Mouse (Mus musculus): ENCODE measurements around the gene Oas1a. TPM values are rescaled to one million over a fixed set of nuclear protein-coding genes. Genes with fewer than 3 reads are reported as not detected.

Gene Oas1a
- total and polyA plus RNA-seq, 3 experiments, result 1.1 to 2.6 (median 1.7) TPM

DNA sequence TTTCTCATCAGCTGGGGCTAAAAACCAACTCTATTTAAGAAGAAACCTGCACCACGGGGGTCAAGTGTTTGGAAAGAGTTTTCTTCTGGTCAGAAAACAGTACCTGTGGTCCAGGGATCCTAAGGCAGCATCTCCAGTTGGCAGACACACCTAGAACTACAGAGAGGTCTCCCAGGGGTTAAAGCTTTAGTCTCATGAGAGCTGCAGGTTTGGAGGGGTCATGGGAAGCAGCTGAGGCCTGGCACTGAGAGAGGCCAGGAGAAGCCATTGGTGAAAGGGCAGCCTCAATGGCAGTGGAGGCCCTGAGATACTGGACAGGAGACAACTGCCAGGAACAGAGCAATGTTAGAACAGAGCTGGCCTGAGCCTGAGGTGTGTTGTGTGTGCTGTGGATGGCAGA is 6.7 kb downstream of the Oas1a start:
- Histone ChIP-seq H3K4me3 (replicated peaks in 1 of 3; ENCODE audit: low read depth in 2 of 3, low read length in 2 of 3, poor library complexity in 1 of 3) (no peak overlapping the region), H3K4me2 (ENCODE audit: insufficient read depth, low read depth, poor library complexity, severe bottlenecking) (no peak overlapping the region), H3K79me2 (replicated peaks; ENCODE audit: control insufficient read depth, extremely low read depth, insufficient read depth, poor library complexity, severe bottlenecking) (no peaks in the 10 kb centered on the region), H3K9me3 (replicated peaks; ENCODE audit: low read length) (no peaks in the 10 kb centered on the region), H3K27ac (ENCODE audit: insufficient read depth, low read depth) (no peak overlapping the region), H3K4me1 (ENCODE audit: control insufficient read depth in 1 of 2, insufficient read depth in 2 of 2) (no peaks in the 10 kb centered on the region), H3K36me3 (replicated peaks in 1 of 2; ENCODE audit: control insufficient read depth in 1 of 2, insufficient read depth in 1 of 2, low read length in 1 of 2) (no peaks in the 10 kb centered on the region), H3K9ac (ENCODE audit: insufficient read depth, low read depth) (no peak overlapping the region), H3K27me3 (replicated peaks) (peaks cover 11% of the 10 kb centered on the region)
- TF ChIP-seq USF2 (conservative IDR thresholded peaks at IDR 0.05; ENCODE audit: low read depth, low read length) (no peak), EP300 (IDR thresholded peaks at IDR 0.05; ENCODE audit: low read length) (no peak), CHD2 (IDR thresholded peaks at IDR 0.05; ENCODE audit: low read length) (no peak), MAFK (IDR thresholded peaks at IDR 0.05; ENCODE audit: insufficient replicate concordance, low read length) (no peak), BHLHE40 (IDR thresholded peaks at IDR 0.05; ENCODE audit: low read depth, low read length) (no peak), HCFC1 (IDR thresholded peaks at IDR 0.05; ENCODE audit: low read depth, low read length) (no peak)
- in situ Hi-C loops (cut with MboI; ENCODE audit: low pct_ligation_motif_present, low pct_unique_long_range_greater_than_20kb, low sequenced_read_pairs) (no loop called here), dilution Hi-C loops (cut with MboI; ENCODE audit: extremely low pct_ligation_motif_present, extremely low pct_unique_long_range_greater_than_20kb, low sequenced_read_pairs) (no loop called here)
- DNase-seq (ENCODE audit: extremely low read depth), result no peak

DNA sequence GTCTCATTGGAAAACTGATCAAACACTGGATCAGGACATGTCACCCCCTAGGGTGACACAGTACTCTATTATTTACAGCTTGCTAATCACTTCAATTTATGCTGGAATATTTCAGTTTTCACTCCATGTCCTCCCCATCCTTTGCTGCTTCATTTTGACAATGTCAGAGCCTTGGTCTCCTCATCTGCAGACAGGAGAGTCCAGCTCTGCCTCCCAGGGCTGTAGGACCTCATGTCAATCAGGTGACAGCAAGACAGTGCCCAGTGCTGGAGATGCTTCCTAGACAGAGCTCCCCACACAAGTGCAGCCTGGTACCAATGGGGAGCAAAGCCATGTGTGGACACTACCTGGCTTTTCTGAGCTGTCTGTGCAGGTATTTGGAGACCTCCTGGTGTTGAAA is 8.6 kb downstream of the Oas1a start:
- TF ChIP-seq MEF2A (IDR thresholded peaks at IDR 0.05; ENCODE audit: borderline replicate concordance, low read depth, low read length), result no peak
- no peak for TF ChIP-seq EP300 (IDR thresholded peaks at IDR 0.05; ENCODE audit: low read length)
- TF ChIP-seq CTCF (conservative IDR thresholded peaks at IDR 0.05 in 1 of 2, IDR thresholded peaks at IDR 0.05 in 1 of 2; ENCODE audit: low read depth in 2 of 2, low read length in 2 of 2), result no peak
- no peak for TF ChIP-seq ZC3H11A (IDR thresholded peaks at IDR 0.05; ENCODE audit: low read depth, low read length)
- TF ChIP-seq USF2 (conservative IDR thresholded peaks at IDR 0.05; ENCODE audit: low read depth, low read length), result no peak
- TF ChIP-seq MAZ (IDR thresholded peaks at IDR 0.05; ENCODE audit: low read depth, low read length), result no peak
- TF ChIP-seq KAT2A (IDR thresholded peaks at IDR 0.05; ENCODE audit: insufficient replicate concordance, low read length), result no peak
- TF ChIP-seq TBP (conservative IDR thresholded peaks at IDR 0.05; ENCODE audit: low read depth, low read length), result no peak
- Histone ChIP-seq H3K4me3 (replicated peaks in 1 of 3; ENCODE audit: low read depth in 2 of 3, low read length in 2 of 3, poor library complexity in 1 of 3) (no peak overlapping the region), H3K79me2 (replicated peaks; ENCODE audit: control insufficient read depth, extremely low read depth, insufficient read depth, poor library complexity, severe bottlenecking) (no peaks in the 10 kb centered on the region), H3K4me2 (ENCODE audit: insufficient read depth, low read depth, poor library complexity, severe bottlenecking) (no peak overlapping the region), H3K9me3 (replicated peaks; ENCODE audit: low read length) (no peaks in the 10 kb centered on the region), H3K36me3 (replicated peaks in 1 of 2; ENCODE audit: control insufficient read depth in 1 of 2, insufficient read depth in 1 of 2, low read length in 1 of 2) (no peaks in the 10 kb centered on the region), H3K9ac (ENCODE audit: insufficient read depth, low read depth) (no peak overlapping the region), H3K27me3 (replicated peaks) (peaks cover 11% of the 10 kb centered on the region), H3K4me1 (ENCODE audit: control insufficient read depth in 1 of 2, insufficient read depth in 2 of 2) (no peaks in the 10 kb centered on the region), H3K27ac (ENCODE audit: insufficient read depth, low read depth) (no peak overlapping the region)
- DNase-seq (ENCODE audit: extremely low read depth), result no peak
- dilution Hi-C loops (cut with MboI; ENCODE audit: extremely low pct_ligation_motif_present, extremely low pct_unique_long_range_greater_than_20kb, low sequenced_read_pairs) (no loop called here), in situ Hi-C loops (cut with MboI; ENCODE audit: low pct_ligation_motif_present, low pct_unique_long_range_greater_than_20kb, low sequenced_read_pairs) (no loop called here)

- H3K9me3 ChIP-seq (replicated peaks; ENCODE audit: low read length), result peaks cover 1% of the 10 kb centered on the region
- TF ChIP-seq CHD2 (IDR thresholded peaks at IDR 0.05; ENCODE audit: low read length), result no peak
- TF ChIP-seq KAT2A (IDR thresholded peaks at IDR 0.05; ENCODE audit: insufficient replicate concordance, low read length), result no peak
- no peak for TF ChIP-seq TCF12 (IDR thresholded peaks at IDR 0.05; ENCODE audit: low read depth, low read length)
- TF ChIP-seq BHLHE40 (IDR thresholded peaks at IDR 0.05; ENCODE audit: low read depth, low read length), result no peak
- no peak for TF ChIP-seq MAFK (IDR thresholded peaks at IDR 0.05; ENCODE audit: insufficient replicate concordance, low read length)
- TF ChIP-seq CHD1 (IDR thresholded peaks at IDR 0.05; ENCODE audit: low read depth, low read length), result no peak
- no peak for TF ChIP-seq SMC3 (IDR thresholded peaks at IDR 0.05; ENCODE audit: low read depth, low read length)
- TF ChIP-seq USF1 (IDR thresholded peaks at IDR 0.05; ENCODE audit: low read depth, low read length), result no peak
- no peak for TF ChIP-seq ELF1 (IDR thresholded peaks at IDR 0.05; ENCODE audit: low read depth, low read length)
- no peak for TF ChIP-seq EP300 (IDR thresholded peaks at IDR 0.05; ENCODE audit: low read length)
- no peak for TF ChIP-seq ZC3H11A (IDR thresholded peaks at IDR 0.05; ENCODE audit: low read depth, low read length)
- no peak for TF ChIP-seq GABPA (IDR thresholded peaks at IDR 0.05; ENCODE audit: insufficient replicate concordance, low read depth, low read length)
- no peak for TF ChIP-seq JUN (IDR thresholded peaks at IDR 0.05; ENCODE audit: insufficient read depth, low read depth, low read length)
- no peak for TF ChIP-seq UBTF (IDR thresholded peaks at IDR 0.05; ENCODE audit: low read depth, low read length)
- no peak overlapping the region for H3K4me3 ChIP-seq (replicated peaks in 1 of 3; ENCODE audit: low read depth in 2 of 3, low read length in 2 of 3, poor library complexity in 1 of 3)
- H3K79me2 ChIP-seq (replicated peaks; ENCODE audit: control insufficient read depth, extremely low read depth, insufficient read depth, poor library complexity, severe bottlenecking), result no peaks in the 10 kb centered on the region
- H3K27me3 ChIP-seq (replicated peaks), result peaks cover 11% of the 10 kb centered on the region
- H3K4me1 ChIP-seq (ENCODE audit: control insufficient read depth in 1 of 2, insufficient read depth in 2 of 2), result no peaks in the 10 kb centered on the region
- H3K27ac ChIP-seq (ENCODE audit: insufficient read depth, low read depth), result no peak overlapping the region
- dilution Hi-C loops (cut with MboI; ENCODE audit: extremely low pct_ligation_motif_present, extremely low pct_unique_long_range_greater_than_20kb, low sequenced_read_pairs), result no loop called here
- H3K4me2 ChIP-seq (ENCODE audit: insufficient read depth, low read depth, poor library complexity, severe bottlenecking), result no peak overlapping the region
- no peaks in the 10 kb centered on the region for H3K36me3 ChIP-seq (replicated peaks in 1 of 2; ENCODE audit: control insufficient read depth in 1 of 2, insufficient read depth in 1 of 2, low read length in 1 of 2)
- no peak overlapping the region for H3K9ac ChIP-seq (ENCODE audit: insufficient read depth, low read depth)
- in situ Hi-C loops (cut with MboI; ENCODE audit: low pct_ligation_motif_present, low pct_unique_long_range_greater_than_20kb, low sequenced_read_pairs), result no loop called here
- no peak for DNase-seq (ENCODE audit: extremely low read depth)
These were observed 9.0 kb downstream of the Oas1a start for GRCm38 (mm10) chr5:120898307-120898706.
